Mouse (Mus musculus): ENCODE measurements around the gene Arhgdia.
A peak's percentile ranks its signal among the peaks of the same experiment; 100 is the strongest.

Gene Arhgdia

DNA sequence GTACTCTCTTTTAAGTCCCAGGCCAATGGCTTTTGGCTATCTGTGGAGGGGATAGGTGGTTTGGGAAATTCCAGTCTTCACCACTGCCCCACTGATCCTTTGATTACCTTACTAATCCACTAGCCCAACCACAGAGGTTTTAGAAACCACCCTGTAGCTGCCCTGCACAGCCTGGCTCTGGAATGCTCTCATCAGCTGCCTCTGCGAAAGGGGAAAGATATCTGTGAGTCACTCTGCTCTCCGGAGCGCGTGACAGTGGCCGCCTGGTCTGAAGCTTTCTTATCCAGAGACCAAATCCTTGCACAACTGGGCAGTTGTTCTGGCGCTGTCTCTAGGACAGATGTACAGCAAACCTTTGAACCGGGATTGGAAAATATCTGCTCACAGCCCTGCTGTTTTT lies 26.6 kb downstream of the Arhgdia start:
- DNase-seq (ENCODE audit: low spot score in 2 of 2): no peak

DNA sequence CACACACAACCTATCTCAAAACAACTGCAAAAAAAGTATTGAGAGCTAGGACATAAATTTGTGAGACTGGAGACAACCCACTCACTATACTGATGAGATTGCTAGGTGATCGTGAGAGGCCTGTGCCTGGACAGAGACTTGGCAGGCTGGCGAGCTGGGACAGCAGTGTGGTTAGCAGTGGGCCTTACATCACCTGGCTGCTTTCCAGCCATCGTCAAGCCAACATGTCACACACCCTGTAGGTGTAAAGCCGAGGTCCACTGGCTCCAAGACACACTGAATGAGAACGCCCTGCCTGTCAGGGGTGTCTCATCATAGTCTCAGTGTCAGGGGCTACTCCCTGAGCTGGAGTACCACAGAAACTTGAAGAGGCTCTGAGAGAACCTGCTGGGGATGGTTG lies 28.7 kb downstream of the Arhgdia start:
- no peak for DNase-seq (ENCODE audit: low spot score in 2 of 2)

DNA sequence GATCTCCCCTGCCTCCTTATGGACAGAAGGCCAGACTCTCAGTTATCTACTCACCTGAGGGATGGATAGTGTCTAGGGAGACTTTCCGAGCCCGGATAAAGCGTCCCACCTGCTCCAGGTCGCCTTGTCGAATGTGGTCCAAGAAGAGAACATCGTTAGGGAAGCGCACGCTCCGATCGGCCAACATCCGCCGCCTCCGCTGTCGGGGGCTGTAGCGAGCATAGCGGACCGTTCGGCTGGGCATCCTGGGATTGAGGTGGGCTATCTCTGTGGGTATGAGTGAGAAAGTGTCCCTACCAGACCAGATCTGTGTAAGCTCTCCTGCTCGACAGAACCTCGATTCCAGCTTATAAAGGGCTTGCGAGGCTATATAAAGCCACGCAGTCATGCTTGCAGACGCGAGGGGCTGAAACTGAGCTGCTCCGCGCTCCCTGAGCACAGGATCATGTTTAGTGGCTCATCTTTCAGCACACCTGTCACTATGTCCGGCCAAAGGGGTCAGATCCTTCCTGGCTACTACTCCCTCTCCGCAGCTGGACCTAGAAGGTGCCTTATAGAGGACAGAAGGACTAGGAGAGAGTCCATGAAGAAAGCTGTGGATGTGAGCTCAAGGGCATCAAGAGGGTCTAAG lies 30.5 kb downstream of the Arhgdia start, which contains the start of gene Ppp1r27:
Ppp1r27 (minus strand) TSS at position 323 of the 631 bp plus-strand sequence.
- DNase-seq (ENCODE audit: low spot score in 2 of 2): peak in 1 of 2 experiments; percentile 62

DNA sequence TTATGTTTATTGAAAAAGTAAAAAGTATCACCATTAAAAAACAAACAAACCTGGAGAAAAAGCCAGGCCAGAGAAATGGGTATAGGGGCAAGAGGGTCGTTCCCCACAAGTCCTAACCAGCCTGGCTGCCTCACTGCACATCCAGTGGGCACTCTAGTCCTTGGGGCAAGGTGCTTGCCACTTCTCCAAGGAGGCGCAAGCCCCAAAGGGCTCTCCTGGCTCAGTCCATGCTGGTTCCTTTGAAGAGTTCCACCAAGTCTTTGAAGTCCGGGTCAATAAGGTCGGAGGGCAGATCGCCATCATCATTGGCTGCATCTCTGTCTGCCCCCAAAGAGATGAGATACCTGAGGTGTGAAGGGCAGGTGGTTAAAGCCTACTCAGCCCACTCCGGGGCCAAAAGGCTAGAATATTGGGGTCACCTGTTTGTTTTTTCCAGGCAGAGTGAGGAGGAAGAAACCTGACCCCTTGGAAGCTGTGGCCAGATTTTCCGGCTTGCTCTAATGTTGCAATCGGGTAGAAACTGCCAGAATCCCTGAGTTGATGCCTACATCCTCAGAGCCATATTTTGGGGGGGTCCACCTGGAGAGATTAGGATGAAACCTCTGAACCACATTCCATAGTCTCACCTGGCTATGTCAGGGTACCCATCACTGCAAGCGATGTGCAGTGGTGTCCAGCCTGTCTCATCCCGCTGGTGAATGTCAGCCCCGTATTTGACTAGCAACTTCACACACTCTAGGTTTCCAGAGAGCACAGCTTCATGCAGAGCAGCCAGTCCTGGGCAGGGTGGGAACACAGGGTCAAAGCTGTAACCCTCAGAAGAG lies 31.2 kb downstream of the Arhgdia start:
- peak in 1 of 2 experiments; percentile 63 for DNase-seq (ENCODE audit: low spot score in 2 of 2)

DNA sequence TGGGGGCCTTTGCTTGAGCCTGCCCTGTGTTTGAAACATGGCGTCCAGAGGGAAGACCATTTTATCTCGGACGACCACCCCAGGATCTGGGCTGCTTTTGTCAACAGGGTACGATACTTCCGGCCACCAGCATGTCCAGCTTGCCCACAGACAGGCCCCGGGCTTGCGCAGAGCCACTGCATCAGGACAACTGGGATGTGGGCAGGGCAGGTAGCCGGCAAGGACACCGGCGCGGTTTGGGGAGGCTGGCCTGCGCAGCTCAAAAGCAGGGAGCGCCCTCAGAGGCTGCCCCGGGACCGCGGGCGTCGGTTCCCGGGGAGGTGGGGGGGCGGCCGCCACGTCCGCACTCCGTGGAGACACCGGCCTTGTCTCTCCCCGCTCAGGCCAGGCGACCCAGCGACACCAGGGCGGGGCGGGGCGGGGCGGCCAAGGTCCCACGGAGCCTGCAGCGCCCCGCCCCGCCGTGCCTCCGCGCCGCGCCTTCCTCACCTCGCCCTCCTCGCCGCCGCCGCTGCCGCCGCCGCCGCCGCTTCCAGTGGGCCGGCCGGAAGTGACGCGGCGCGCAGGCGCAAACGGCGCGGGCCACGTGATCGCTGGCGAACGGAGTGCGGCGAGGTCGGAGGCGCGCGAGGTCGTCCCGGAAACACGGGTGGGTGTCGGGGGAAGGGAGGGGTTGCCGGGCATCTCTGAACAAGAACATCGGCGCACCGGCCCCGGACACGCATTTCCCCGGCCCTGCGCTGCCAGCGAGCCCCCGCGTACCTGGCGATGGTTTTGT lies 32.1 kb downstream of the Arhgdia start, which contains the start of gene Mcrip1:
Mcrip1 (minus strand) TSS at position 560 of the 778 bp plus-strand sequence.
- DNase-seq (ENCODE audit: low spot score in 2 of 2): peak; percentile 92 to 98

DNA sequence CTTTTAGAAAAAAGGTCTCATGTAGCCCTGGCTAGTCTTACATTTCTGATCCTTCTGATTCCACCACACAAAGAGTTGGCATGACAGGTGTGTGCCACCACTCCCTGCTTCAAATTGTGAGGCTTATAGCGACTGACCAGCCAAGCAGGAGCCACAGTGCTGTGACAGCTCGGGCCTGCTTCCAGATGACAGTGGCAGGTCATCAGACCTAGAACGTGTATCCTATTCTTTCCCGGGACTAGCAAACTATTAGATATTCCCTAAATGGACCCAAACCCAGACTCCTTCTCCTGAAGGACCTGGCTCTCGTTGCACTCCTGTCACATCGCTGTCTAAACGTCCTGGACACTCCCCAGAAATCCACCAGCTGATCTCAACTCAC lies 32.6 kb downstream of the Arhgdia start:
- peak in 1 of 2 experiments; percentile 64 for DNase-seq (ENCODE audit: low spot score in 2 of 2)

DNA sequence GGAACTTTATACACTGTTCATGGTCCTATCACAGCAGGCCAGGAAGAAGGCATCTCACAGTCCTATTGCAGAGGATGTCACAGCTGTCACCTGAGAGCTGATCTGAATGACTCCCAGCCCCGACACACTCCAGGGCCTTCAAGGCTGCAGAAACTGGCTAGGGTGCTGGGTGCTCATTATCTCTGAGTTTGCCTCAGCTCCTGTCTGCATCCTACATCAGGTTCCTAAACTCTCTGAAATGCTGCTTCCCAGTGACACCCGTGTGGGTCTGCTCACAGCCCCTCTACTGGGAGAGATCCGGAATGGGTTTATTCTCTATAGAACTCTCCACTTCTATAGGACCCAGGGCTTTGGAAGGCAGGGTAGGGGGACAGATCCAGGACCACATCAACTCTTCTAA lies 33.2 kb downstream of the Arhgdia start:
- peak in 1 of 2 experiments; percentile 58 for DNase-seq (ENCODE audit: low spot score in 2 of 2)

DNA sequence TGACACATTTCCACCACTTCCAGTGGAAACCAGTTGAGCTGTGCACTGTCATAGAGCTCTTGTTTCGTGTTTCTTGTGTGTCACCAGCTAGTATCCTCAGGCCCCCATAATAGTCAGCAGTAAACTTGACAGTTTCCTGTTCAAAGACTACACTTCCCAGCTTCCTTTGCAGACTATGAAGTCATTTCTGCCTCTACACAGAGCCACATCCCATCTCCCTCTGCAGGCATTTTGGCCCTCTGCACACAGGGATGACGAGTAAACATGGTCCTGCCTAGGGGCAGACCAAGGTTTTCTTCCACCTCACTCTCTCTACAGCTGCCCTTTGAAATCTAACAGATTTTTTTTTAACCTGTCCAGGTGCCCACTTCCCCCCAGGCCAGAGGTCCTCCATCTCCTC lies 34.0 kb downstream of the Arhgdia start:
- DNase-seq (ENCODE audit: low spot score in 2 of 2): no peak

DNA sequence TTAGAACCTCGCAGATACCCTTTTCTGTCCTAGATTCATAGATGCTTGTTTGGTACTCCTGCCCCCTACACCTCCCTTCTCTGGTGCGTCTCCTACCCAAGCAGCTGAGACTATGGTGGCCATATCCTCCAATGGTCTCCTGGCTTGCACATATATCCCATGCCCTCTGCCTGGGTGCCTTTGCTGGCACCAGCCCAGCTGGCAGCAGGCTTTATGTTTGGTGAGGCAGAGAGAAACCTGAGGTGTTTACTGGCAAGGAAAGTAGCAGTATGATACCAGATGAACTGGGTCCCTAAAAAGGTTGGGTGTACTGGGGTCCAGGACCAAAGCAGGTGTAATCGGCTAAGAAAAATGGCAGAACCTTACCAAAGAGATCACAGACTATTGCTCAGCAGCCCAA lies 35.5 kb downstream of the Arhgdia start:
- peak in 1 of 2 experiments; percentile 55 for DNase-seq (ENCODE audit: low spot score in 2 of 2)

DNA sequence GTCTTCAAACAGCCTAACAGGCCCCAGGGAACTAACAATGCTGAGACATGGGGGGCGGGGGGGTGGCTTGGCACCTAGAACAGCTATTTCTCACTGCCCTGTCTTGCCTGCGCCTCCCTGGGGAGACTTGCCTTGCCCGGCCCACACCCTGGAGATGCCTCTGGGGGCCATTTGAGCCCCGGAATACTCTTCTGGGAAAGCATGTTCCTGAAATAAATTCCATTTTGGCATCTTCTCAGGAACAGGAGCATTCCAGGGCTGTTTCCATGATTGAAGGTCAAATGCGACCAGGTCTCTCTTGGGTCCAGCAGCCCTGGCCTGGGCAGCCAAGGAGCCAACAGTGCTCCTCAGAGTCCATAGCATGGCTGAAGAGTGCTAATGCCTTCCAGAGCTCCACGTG lies 39.0 kb downstream of the Arhgdia start:
- peak in 1 of 2 experiments; percentile 55 for DNase-seq (ENCODE audit: low spot score in 2 of 2)

DNA sequence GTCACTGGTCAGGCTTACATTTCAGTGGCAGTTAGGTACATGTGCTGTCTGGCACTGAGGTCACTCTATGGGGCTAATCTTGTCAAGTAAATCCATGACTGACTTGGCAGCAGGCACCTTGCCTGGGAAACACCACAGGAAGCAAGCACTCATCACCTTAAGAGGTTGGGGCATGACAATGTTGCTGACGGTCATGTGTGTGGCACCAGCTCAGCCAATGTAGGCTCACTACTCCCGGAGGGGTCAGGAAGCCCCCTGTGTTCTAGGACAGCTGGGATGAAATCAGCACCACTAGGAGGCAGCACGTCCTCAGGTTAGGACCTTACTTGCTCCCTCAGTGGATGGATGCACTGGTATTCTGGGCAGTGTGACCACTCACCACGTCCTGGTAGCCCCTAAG lies 39.5 kb downstream of the Arhgdia start:
- DNase-seq (ENCODE audit: low spot score in 2 of 2): peak in 1 of 2 experiments; percentile 61

DNA sequence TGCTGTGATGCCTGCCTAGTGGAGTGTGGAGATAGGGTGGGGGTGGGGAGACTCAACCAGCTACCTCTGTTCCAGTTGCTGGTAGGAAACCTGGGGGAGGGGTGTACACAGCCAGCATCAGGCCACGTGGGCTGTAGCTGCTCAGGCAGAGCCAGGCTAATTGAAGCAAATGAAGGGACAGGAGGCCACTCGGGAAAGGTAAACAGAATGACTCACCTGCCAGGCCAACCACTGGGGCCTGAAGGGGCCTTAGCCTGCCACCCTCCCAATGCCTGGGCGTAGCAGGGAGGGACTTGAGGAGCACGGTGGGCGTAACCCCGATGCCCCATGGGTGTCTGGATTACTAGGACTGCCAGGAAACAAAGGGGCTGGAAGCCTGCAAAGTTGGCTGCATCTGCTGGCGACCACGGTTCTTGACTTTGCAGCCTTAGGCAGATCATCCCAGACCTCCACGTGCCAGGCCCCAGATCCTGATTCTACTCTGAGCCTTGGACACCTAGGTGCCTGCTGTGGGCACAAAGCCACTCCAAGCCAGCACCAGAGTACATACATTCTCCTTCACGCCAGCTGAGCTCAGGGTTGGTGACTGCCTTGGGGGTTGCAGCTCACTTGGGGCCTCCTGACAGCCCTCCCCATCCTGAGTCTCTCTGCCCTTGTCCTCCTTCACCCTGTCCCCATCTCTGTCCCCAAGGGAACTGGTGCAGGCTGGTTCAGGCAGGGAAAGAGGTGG lies 42.0 kb downstream of the Arhgdia start:
- peak in 1 of 2 experiments; percentile 61 for DNase-seq (ENCODE audit: low spot score in 2 of 2)

DNA sequence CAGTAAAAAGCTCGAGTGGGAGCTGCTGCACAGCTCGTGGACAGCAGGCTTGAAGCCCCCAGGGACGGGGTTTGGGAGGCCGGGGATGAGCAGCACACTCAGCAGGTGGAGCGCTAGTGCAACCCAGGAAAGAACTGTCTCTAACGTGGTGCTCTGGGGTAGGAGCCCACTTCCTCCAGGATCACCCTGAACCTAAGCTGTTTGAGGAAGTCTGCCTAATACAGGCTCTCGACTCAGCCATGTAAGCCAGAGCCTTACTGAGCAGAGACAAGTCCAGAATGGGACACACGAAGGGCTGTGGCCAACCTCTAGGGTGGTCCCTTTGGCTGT lies 42.5 kb downstream of the Arhgdia start:
- peak in 1 of 2 experiments; percentile 60 for DNase-seq (ENCODE audit: low spot score in 2 of 2)

DNA sequence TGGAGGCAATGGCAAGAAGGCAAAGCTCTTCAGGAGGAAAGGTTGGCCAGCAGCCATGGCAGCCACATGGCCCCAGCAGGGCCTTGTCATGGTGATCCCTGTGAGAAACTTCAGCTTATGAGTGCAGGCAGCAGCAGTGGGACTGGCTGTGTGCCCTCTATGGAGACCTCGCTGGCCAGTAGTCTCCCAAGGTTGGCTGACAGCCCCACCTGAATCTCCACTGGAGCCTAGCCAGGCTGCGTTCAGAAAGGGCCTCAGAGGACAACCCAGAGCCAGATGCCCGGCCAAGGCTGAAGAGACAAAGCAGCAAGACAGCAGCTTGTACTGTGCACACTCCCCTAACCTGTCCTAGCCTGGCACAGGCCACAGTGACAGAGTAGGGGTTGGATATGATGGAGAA lies 42.9 kb downstream of the Arhgdia start:
- peak in 1 of 2 experiments; percentile 62 for DNase-seq (ENCODE audit: low spot score in 2 of 2)

DNA sequence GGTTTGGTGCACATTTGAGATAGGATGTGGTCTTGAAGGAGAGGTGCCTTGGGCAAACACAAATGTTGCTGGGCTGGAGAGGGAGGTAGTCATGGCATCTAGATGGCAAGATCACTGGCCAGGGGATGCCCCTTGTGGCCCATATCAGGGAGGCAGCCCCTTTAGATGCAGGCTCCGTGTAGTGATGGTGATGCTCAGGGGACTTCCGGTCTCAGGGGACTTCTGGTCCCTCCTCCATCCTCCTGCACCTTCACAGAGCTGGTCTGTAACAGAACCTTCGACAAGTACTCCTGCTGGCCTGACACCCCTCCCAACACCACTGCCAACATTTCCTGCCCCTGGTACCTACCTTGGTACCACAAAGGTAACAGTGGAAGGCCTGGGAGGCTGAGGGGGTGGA lies 45.6 kb downstream of the Arhgdia start:
- no peak for DNase-seq (ENCODE audit: low spot score in 2 of 2)

DNA sequence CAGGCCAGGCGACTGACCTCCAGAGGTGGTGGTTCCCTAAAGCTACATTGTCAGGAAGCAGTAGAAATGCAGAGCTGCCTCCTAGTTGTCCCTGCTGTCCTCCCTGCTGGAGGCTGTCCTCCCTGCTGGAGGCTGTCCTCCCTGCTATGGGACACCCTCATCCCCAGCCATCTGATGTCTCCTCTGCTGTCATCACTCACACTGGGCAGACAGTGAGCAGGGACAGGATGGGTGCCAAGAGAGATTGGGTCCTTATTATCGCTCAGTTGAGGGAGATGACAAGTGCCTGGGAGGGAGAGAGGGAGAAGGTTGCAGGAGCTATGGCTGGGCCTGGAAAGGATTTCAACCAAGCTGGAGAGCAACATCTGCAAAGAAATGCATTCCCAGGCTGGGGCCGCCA lies 46.3 kb downstream of the Arhgdia start:
- no peak for DNase-seq (ENCODE audit: low spot score in 2 of 2)

DNA sequence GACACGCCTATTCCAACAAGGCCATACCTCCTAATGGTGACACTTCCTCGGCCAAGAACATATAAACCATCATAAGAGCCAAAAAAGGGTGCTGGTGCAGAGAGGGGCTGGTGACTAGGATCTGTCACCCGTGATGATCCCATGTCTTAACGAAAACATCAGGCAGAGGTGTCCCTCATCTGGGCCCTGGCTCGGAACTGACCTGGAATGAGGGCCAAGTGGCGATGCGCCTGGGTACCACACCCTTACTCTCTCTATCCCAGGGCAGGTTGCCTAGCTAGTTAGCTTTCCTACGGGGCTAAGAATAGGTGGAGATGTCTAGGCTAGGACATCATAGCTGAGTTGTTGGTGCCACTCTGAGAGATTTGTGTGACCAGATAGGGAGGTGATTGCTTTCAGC lies 47.3 kb downstream of the Arhgdia start:
- DNase-seq (ENCODE audit: low spot score in 2 of 2): no peak

DNA sequence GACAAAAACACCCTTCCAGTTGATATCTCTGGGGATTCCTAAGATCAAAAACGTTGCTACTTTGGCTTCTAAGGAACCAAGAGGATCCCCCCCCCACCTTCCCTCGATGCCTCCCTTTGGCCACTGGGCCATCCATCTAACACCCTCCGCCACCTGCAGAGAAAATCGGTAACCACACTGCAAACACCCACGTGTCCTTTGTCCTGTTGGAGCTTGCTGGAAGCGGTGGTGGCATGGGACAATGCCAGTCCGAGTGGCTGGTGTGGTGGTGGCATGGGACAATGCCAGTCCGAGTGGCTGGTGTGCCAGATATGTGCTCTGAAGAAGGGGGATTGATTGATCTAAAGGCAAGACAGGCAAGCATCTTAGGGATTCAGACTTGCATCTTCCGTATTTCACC lies 49.8 kb downstream of the Arhgdia start:
- DNase-seq (ENCODE audit: low spot score in 2 of 2): no peak

DNA sequence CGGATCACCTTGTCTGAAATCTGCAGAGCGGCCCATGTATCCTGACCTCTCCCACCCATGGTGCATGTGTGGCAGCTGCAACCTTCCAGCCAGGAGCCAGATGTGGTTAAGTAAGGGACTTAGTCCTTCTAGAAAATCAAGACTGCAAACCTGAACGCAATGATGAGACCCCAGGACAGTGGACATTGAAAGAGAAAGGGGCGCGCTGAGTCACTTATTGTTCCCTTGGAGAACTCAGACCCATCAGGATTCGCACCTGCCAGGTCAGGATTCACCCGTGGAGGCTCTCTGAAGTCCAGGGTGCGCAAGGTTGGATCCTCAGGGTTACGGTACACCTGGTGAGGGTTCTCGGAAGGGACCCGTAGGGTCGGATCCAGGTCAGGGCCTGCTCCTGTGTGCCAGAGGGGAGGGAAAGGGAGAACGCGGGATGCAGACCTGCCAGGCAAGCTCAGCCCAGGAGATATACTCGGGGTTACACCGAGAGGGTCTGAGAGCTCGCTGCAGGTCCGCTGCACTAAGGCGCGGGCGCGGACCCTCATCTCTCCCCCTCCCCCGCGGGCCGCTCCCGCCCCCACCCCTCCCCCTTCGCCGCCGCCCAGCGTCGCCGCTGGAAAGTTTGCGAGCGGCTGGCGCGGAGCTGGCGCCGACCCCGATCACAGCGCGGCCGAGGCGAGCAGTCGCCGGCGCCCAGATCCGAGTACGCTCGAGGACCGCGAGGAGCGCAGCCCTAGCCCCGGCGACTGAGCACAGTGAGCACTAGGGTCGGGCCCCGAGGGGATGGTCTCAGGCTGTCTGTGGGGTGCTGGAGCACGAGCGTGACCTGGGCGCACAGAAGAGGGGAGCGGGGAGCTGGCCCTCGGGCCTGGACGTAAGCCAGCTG lies 51.1 kb downstream of the Arhgdia start, which contains the start of gene Gcgr:
Gcgr (plus strand) TSS at position 615 of the 880 bp plus-strand sequence.
- peak in 1 of 2 experiments; percentile 65 for DNase-seq (ENCODE audit: low spot score in 2 of 2)

DNA sequence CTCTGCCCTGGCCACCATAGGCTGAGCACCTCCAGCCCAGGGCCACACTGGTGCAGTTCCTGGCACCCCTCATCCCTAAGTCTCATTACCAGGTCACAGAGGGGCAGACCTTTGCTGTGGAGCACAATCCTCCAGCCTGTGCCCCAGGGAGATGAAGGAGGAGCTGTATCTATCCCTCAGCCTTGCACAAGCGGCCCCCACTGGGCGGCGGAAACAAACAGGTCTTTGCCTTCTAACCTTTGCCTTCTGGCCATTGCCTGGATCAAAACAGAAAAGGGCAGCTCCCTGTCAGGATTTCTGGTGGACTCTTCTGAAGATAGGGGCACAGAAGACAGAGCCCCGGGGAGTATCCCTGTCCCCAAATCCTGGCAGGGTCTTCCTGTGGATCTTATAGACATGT lies 52.5 kb downstream of the Arhgdia start:
- DNase-seq (ENCODE audit: low spot score in 2 of 2): no peak
